Mouse (Mus musculus) thymus, adult 2 months (tissue): ENCODE measurements around the gene Gdf11.

Source experiments
- CTCF ChIP-seq: fragments of 200-500 bp; IDR thresholded peaks from 2 replicates; pipeline ENCODE4 v1.5.1; 2012; ENCODE audit warnings: mild to moderate bottlenecking, control low read depth, low read length, moderate library complexity, borderline replicate concordance; ENCODE audit not compliant: control insufficient read depth, poor library complexity, insufficient read depth; ENCODE audit errors: extremely low read depth
- POLR2A ChIP-seq: fragments of 200-500 bp; IDR thresholded peaks from 2 replicates; pipeline ENCODE4 v1.6.1; 2012; ENCODE audit warnings: mild to moderate bottlenecking, low read length, control low read depth, moderate library complexity; ENCODE audit not compliant: control insufficient read depth, poor library complexity, insufficient read depth; ENCODE audit errors: extremely low read depth

GRCm38 (mm10) chr10:128870341-128870740, 21.2 kb downstream of the Gdf11 start:
- TF ChIP-seq CTCF = no peak
- no peak for TF ChIP-seq POLR2A
